Mouse (Mus musculus) midbrain, embryonic 15.5 days (tissue): ENCODE data around the gene Tfg. TPM values are rescaled to one million over a fixed set of nuclear protein-coding genes. Genes with fewer than 3 reads are reported as not detected.

Source experiments
- ATAC-seq: fragments of 200-750 bp; cut with Nextera tagmentation; replicated peaks from 2 replicates; pipeline ENCODE4 v1.8.0; 2017; ENCODE audit warnings: moderate TSS enrichment
- H3K27ac ChIP-seq: fragments of 300-500 bp; sonication (generic); 2 replicates; pipeline ENCODE4 v1.5.1; 2015; ENCODE audit warnings: mild to moderate bottlenecking, inconsistent platforms
- H3K27me3 ChIP-seq: fragments of 300-500 bp; sonication (generic); replicated peaks from 2 replicates; pipeline ENCODE4 v1.6.1; 2015; ENCODE audit warnings: inconsistent platforms
- H3K36me3 ChIP-seq: fragments of 300-500 bp; sonication (generic); replicated peaks from 2 replicates; pipeline ENCODE4 v1.6.1; 2015; ENCODE audit warnings: inconsistent platforms
- H3K4me1 ChIP-seq: fragments of 300-500 bp; sonication (generic); 2 replicates; pipeline ENCODE4 v1.6.1; 2015; ENCODE audit warnings: inconsistent platforms
- H3K4me2 ChIP-seq: fragments of 300-500 bp; sonication (generic); 2 replicates; pipeline ENCODE4 v1.6.1; 2015; ENCODE audit warnings: inconsistent platforms, mild to moderate bottlenecking, moderate library complexity
- H3K4me3 ChIP-seq: fragments of 300-500 bp; sonication (generic); 2 replicates; pipeline ENCODE4 v1.5.1; 2015; ENCODE audit warnings: mild to moderate bottlenecking, inconsistent platforms
- H3K9ac ChIP-seq: fragments of 300-500 bp; sonication (generic); 2 replicates; pipeline ENCODE4 v1.6.1; 2015; ENCODE audit warnings: mild to moderate bottlenecking, inconsistent platforms
- H3K9me3 ChIP-seq: fragments of 300-500 bp; sonication (generic); 2 replicates; pipeline ENCODE4 v1.6.1; 2016; ENCODE audit warnings: inconsistent platforms
- WGBS: fragments of 180-500 bp; shearing (Covaris S2); methylation state at CpG from one replicate; pipeline ENCODE4 v1.1.7; 2015; ENCODE audit warnings: mixed read lengths; 5-methylcytosine and 5-hydroxymethylcytosine counted together
- polyA plus RNA-seq: library from polyadenylated mRNA; unstranded; fragments of >200 nt; fragmentation: Nextera tagmentation; extraction: Ambion mirVana; gene quantifications from 2 replicates; pipeline ENCODE4 v1.2.1, GENCODE M21; 2015

The Tfg gene
- polyA plus RNA-seq, 1 experiment from 2014 or later: 150 TPM

DNA sequence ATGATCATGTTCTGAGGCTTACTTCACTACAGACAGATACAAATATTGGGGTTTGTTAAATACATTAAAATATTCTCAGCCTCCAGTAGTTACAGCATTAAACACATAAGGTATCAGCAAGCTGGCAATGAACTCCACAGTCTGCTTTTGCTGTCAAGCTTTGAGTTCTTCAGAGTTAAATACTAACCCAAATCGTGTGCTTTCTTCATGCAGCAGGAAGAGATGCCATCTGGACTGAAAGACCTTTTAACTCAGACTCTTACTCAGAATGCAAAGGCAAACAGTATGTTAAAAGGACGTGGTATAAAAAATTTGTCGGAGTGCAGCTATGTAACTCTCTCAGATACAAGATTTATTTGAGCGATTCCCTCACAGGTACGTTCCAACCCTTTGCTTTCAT is 30.5 kb downstream of the Tfg start:
- Histone ChIP-seq H3K4me2 (no peak overlapping the region), H3K4me1 (no peaks in the 10 kb centered on the region), H3K36me3 (peaks cover 25% of the 10 kb centered on the region), H3K27ac (no peak overlapping the region), H3K4me3 (no peak overlapping the region), H3K9ac (no peak overlapping the region), H3K27me3 (no peaks in the 10 kb centered on the region), H3K9me3 (no peaks in the 10 kb centered on the region)
- 94% methylated on average over 5 of the region's 5 CpGs for WGBS
- no peak for ATAC-seq

DNA sequence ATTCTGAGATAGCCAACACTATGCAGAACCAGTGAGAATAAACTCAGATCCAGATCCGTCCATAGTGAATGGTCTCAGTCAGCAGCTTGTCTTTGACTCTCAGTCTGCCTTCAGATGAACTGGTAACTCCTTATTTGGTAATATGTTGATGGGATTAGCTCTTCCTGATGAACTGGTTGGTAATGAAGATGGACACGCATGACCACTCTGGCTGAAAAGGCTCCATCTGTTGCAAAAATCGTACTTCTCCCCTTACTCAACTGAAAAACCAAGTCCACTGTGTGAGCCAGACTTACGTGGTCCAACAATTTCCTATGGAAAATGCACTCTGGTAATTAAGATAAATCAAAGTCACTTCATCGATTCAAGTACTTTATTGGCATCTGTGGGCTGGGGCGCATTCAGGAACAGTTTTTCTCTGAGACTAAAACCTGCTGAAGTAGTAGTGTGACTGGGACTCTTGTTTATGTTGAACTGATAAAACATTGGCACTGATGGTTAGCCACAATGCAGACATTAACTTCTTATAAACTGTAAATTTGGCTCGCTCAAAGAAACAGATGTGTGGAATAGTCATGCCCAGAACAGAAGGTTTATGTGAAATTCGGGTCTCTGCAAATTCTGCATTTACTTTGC is 36.1 kb downstream of the Tfg start:
- Histone ChIP-seq H3K36me3 (peaks cover 9% of the 10 kb centered on the region), H3K4me3 (no peak overlapping the region), H3K4me2 (no peak overlapping the region), H3K9ac (no peak overlapping the region), H3K4me1 (no peaks in the 10 kb centered on the region), H3K27ac (no peak overlapping the region), H3K9me3 (no peaks in the 10 kb centered on the region), H3K27me3 (no peaks in the 10 kb centered on the region)
- 62% methylated on average over 8 of the region's 8 CpGs for WGBS
- no peak for ATAC-seq

DNA sequence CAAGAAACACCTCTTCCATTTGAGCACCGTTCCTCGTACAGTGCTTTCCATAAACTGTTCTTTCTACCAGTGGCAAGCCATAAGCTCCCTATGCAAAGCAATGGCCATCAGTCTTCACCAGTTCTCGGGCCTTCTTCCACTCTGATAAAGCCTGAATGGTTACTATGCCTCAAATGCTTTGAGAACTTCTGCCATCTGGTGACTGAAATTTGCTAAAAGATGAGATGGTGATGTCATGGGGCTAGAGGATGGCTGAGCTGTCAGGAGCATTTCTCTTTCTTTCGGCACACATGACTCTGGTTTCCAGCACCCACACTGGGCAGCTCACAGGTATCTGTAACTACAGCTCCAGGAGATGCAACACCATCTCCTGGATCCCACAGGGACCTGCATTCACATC is 40.1 kb downstream of the Tfg start:
- WGBS: 75% methylated on average over 4 of the region's 4 CpGs
- ATAC-seq: peak; percentile 91
- no peak overlapping the region for H3K9ac ChIP-seq
- no peak overlapping the region for H3K4me3 ChIP-seq
- H3K36me3 ChIP-seq: no peaks in the 10 kb centered on the region
- H3K4me2 ChIP-seq: no peak overlapping the region
- H3K9me3 ChIP-seq: no peaks in the 10 kb centered on the region
- H3K4me1 ChIP-seq: no peaks in the 10 kb centered on the region
- no peaks in the 10 kb centered on the region for H3K27me3 ChIP-seq
- no peak overlapping the region for H3K27ac ChIP-seq

DNA sequence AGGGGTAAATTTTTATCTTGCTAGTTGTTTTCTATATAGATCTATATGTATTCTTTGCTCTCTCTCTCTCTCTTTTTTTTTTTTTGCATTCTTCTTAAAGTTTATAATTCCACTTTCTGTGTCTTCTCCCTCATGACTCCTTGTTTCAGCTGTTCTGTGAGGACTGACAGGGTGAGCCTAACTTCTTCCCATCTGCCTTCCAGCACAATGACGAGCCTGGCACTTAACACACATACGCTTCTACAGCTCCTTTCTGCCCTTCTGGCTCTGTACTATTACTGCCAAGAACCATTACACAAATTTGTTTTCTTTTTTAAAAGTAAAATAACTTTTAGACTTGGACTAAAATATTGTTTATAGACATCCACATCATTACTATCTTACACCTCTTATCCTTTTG is 43.8 kb downstream of the Tfg start:
- Histone ChIP-seq H3K27ac (no peak overlapping the region), H3K4me3 (no peak overlapping the region), H3K9ac (no peak overlapping the region), H3K4me1 (no peaks in the 10 kb centered on the region), H3K9me3 (no peaks in the 10 kb centered on the region), H3K4me2 (no peak overlapping the region), H3K27me3 (no peaks in the 10 kb centered on the region), H3K36me3 (no peaks in the 10 kb centered on the region)
- no peak for ATAC-seq
- 90% methylated on average over 2 of the region's 2 CpGs for WGBS

DNA sequence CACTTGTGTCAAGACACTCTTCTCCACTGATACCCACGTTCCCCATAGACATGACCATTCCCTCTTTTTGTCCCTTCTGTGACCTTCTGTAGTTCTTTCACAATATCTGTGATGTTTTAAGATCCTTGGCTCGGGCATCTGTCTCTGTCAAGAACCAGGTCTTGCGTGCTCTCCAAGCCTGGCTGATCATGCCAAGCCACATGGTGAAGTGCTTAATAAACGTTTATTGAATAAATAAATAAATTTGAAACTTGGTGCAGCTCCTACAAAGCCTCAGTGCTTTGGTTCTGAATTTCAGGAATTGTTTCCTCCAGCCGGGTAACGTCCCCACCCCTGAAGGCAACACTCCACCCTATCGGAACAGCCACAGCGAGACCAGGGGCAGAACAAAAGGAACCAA is 46.3 kb downstream of the Tfg start:
- H3K27me3 ChIP-seq: no peaks in the 10 kb centered on the region
- no peak overlapping the region for H3K4me3 ChIP-seq
- no peaks in the 10 kb centered on the region for H3K36me3 ChIP-seq
- no peak for ATAC-seq
- H3K9ac ChIP-seq: no peak overlapping the region
- H3K4me2 ChIP-seq: no peak overlapping the region
- no peaks in the 10 kb centered on the region for H3K9me3 ChIP-seq
- 88% methylated on average over 8 of the region's 8 CpGs for WGBS
- no peak overlapping the region for H3K27ac ChIP-seq
- no peaks in the 10 kb centered on the region for H3K4me1 ChIP-seq

DNA sequence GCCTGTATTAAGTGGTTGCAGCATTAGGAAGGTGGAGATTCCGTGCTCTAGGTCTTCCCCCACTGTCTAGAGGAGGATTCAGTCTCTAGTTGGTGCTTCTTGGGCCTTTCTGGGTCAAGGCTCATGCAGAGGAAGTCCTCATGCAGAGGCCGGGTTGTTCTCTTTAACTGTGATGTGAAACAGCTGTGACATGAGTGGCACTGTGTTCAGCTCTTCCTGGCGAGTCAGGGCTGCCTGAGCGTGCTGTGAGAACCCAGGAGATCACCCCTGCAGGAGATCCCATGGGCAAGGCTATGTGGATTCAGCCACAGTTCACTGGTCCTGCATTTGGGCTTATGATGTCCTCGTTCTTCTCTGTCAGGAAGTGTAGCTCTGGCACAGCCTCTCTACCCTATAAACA is 47.7 kb downstream of the Tfg start:
- WGBS: 89% methylated on average over 5 of the region's 5 CpGs
- H3K27me3 ChIP-seq: no peaks in the 10 kb centered on the region
- H3K4me1 ChIP-seq: no peaks in the 10 kb centered on the region
- H3K4me2 ChIP-seq: no peak overlapping the region
- no peaks in the 10 kb centered on the region for H3K36me3 ChIP-seq
- H3K9ac ChIP-seq: no peak overlapping the region
- H3K9me3 ChIP-seq: no peaks in the 10 kb centered on the region
- no peak for ATAC-seq
- no peak overlapping the region for H3K4me3 ChIP-seq
- no peak overlapping the region for H3K27ac ChIP-seq

DNA sequence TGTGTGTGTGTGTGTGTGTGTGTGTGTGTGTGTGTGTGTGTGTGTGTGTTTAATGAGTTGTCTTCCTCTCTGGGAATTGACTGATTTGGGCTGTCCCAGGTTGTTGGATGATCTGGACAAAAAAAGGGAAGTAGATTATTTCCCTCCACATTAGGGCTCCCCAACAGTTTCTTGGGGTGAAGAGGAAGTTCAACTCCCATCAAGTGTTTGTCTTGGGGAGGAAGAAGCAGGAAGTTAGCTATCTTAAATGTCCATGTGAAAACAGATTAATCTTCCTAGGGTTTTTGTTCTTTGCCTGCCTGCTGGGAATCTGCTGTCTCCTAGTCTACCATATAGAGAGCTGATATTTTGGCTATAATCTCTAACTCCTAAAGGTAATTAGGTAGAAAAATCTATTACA is 58.4 kb downstream of the Tfg start:
- H3K27ac ChIP-seq: no peak overlapping the region
- no peak overlapping the region for H3K4me2 ChIP-seq
- H3K36me3 ChIP-seq: no peaks in the 10 kb centered on the region
- no peaks in the 10 kb centered on the region for H3K4me1 ChIP-seq
- H3K27me3 ChIP-seq: no peaks in the 10 kb centered on the region
- ATAC-seq: no peak
- H3K9ac ChIP-seq: no peak overlapping the region
- no peaks in the 10 kb centered on the region for H3K9me3 ChIP-seq
- H3K4me3 ChIP-seq: no peak overlapping the region

DNA sequence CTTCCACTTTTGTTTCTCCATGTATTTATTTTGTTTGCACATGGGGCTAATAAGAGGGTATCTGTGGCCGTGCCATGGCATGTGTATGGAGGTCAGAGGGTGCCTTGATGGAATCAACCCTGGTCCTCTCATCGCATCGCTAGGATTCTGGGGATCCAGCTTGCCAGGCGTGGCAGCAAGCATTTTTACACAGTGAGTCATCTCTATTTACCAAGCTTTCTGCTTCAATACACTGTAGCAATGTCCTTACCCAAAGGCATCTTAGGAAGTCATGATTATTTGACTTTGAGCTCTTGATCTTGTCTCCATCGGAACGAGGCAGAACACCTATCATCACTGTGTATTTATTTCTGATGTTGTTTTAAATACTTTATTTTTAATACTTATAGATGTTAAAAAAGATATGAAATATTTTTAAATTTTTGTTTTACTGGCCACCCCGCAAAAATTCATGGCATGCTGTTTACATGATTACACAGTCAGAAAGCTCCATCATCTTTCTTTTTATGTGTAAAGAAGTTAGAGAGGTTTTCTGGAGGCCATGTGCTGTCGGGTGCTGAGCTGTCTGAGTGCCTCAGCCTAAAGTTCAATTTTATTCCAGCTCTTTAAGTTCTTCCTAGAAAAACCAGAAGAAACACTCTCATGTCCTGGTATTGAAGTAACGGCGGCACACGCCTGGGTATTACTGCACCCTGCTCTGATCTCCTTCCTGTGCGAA is 61.9 kb downstream of the Tfg start:
- no peaks in the 10 kb centered on the region for H3K27me3 ChIP-seq
- H3K9ac ChIP-seq: no peak overlapping the region
- H3K4me1 ChIP-seq: no peaks in the 10 kb centered on the region
- 0 out of 2 replicates have a peak overlapping the region, but pooled peaks have one; percentile 11 for H3K4me3 ChIP-seq
- H3K27ac ChIP-seq: no peak overlapping the region
- WGBS: 71% methylated on average over 12 of the region's 12 CpGs
- no peaks in the 10 kb centered on the region for H3K9me3 ChIP-seq
- 0 out of 2 replicates have a peak, but pooled peaks have one; percentile 50 for ATAC-seq
- no peaks in the 10 kb centered on the region for H3K36me3 ChIP-seq
- H3K4me2 ChIP-seq: peak overlapping the region; percentile 29

DNA sequence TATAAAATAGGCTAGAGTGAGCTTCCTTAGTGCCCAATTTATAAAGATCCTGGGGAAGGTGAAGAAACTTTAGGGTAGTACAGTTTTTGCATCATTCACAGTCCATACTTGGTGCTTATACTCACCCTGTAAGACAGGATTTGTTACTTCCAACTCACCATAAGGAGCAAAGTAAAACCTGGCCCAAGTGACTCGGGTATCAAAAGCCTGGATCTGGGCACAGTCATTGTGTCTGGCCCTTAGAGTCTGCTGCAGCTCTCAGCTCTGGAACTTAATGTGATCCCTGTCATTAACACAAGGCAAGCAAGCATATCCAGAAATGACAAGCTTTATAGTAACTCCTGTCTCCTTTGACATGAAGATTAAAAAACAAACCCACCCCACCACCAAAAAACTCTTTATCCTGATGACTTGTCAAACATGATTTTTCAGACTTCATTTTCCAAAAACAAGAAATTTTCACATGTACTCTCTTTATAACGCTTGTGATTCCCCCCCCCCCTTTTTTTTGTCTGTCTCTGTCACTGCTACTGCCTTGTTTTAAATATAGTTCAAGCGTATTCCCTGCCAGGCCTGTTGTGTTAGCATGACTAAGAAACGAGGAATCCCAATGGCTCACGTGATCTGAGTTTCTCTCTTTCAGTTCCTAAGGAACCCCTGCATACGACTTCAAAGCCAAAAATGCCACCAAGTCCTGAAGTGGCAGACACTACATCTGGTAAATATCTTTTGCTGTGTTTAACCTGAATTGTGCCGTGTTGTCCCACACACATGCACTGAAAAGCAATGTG is 70.7 kb downstream of the Tfg start:
- ATAC-seq: no peak
- H3K27me3 ChIP-seq: no peaks in the 10 kb centered on the region
- no peaks in the 10 kb centered on the region for H3K9me3 ChIP-seq
- no peaks in the 10 kb centered on the region for H3K36me3 ChIP-seq
- WGBS: 60% methylated on average over 7 of the region's 7 CpGs
- no peaks in the 10 kb centered on the region for H3K4me1 ChIP-seq
- H3K27ac ChIP-seq: no peak overlapping the region
- H3K4me3 ChIP-seq: no peak overlapping the region
- no peak overlapping the region for H3K9ac ChIP-seq
- H3K4me2 ChIP-seq: no peak overlapping the region

DNA sequence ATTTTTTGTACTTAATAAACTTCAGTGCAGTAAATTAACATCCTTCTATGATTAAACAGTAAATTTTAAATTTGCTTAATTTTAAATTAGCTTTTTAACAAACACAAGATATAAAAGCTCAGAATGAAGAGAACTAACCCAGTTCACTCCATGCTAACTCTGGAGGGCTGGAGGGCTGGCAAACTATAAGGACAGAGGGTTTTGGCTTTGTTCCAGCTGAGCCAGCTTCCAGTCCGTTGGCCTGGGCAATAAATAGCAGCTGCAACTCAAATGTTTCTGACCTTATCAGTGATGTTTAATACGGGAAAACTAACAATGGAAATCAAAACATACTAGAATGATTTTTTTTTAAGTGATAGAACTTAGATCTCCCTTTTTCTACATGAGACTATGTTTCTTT is 72.0 kb downstream of the Tfg start:
- H3K4me3 ChIP-seq: no peak overlapping the region
- WGBS: 21% methylated on average over 2 of the region's 2 CpGs
- H3K36me3 ChIP-seq: no peaks in the 10 kb centered on the region
- ATAC-seq: no peak
- no peak overlapping the region for H3K4me2 ChIP-seq
- H3K27me3 ChIP-seq: no peaks in the 10 kb centered on the region
- H3K9me3 ChIP-seq: no peaks in the 10 kb centered on the region
- no peak overlapping the region for H3K27ac ChIP-seq
- no peak overlapping the region for H3K9ac ChIP-seq
- no peaks in the 10 kb centered on the region for H3K4me1 ChIP-seq
